Mouse (Mus musculus): ENCODE data around the gene Gls2.

DNA sequence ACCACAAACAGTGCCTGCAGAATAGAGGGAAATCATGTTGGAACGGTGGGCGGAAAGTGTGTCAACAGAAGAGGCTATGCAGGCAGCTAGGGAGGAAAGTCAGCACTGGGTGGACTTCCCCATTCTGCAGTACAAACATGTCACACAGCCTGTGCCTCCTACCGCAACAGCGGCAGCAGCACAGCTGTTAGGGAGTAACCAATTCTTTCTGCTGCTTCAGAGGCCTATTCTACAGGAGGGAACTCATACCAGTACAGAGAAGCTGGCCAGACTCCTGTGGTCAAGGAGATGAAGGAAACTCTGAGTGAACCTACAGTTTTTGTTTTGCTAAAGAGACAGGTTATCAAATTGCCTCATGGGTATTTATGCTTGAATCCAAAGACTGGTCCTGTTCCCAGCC, 64.7 kb downstream of the Gls2 start:
- no peak for TF ChIP-seq TAL1 (IDR thresholded peaks at IDR 0.05; ENCODE audit: low read length)
- TF ChIP-seq GATA1 (IDR thresholded peaks at IDR 0.05; ENCODE audit: low read length): no peak

Data from erythroblast, embryonic 14.5 days (primary cell).